Mouse (Mus musculus): ENCODE results near the gene Bend7. TPM values are rescaled to one million over a fixed set of nuclear protein-coding genes. Genes with fewer than 3 reads are reported as not detected.

The Bend7 gene
- polyA plus RNA-seq, 2 experiments = 0.94 to 1.2 TPM

- no peak overlapping the region for H3K27ac ChIP-seq
- WGBS (ENCODE audit: insufficient replicate concordance) = 67% methylated on average over 6 of the region's 6 CpGs
These were observed 110.9 kb downstream of the Bend7 start for GRCm38 (mm10) chr2:4828446-4828997.

GRCm38 (mm10) chr2:4829007-4829406 lies 111.4 kb downstream of the Bend7 start:
- H3K36me3 ChIP-seq (replicated peaks; ENCODE audit: control insufficient read depth, insufficient read depth, low read depth) = no peaks in the 10 kb centered on the region
- WGBS (ENCODE audit: insufficient replicate concordance) = 69% methylated on average over 4 of the region's 4 CpGs
- no peaks in the 10 kb centered on the region for H3K27me3 ChIP-seq (ENCODE audit: control insufficient read depth, insufficient read depth, low read length)
- DNase-seq (ENCODE audit: low read depth in 3 of 3, low spot score in 3 of 3) (no peak), ATAC-seq (ENCODE audit: insufficient read depth) (no peak)
- H3K4me3 ChIP-seq (ENCODE audit: insufficient read depth in 1 of 2, low read depth in 2 of 2, low read length in 2 of 2) = no peak overlapping the region
- no peak overlapping the region for H3K4me2 ChIP-seq (ENCODE audit: low read depth)
- peaks cover 0 to 11% of the 10 kb centered on the region in 2 experiments; a peak in 2 of 4 replicates for H3K4me1 ChIP-seq (replicated peaks; ENCODE audit: control insufficient read depth in 2 of 2, insufficient read depth in 2 of 2, low read length in 1 of 2)
- H3K9me3 ChIP-seq (ENCODE audit: control insufficient read depth, low read length) = no peaks in the 10 kb centered on the region
- no peak overlapping the region for H3K27ac ChIP-seq
- TF ChIP-seq EP300 (IDR thresholded peaks at IDR 0.05; ENCODE audit: low read depth) (no peak), CTCF (IDR thresholded peaks at IDR 0.05; ENCODE audit: low read depth) (no peak)
- H3K9ac ChIP-seq (replicated peaks) = no peak overlapping the region

More at GRCm38 (mm10) chr2:4828446-4828997, 110.9 kb downstream of the Bend7 start:
- Histone ChIP-seq H3K4me1 (replicated peaks; ENCODE audit: control insufficient read depth in 2 of 2, insufficient read depth in 2 of 2, low read length in 1 of 2) (peaks cover 0 to 11% of the 10 kb centered on the region in 2 experiments; a peak in 2 of 4 replicates), H3K4me2 (ENCODE audit: low read depth) (no peak overlapping the region), H3K9me3 (ENCODE audit: control insufficient read depth, low read length) (no peaks in the 10 kb centered on the region), H3K9ac (replicated peaks) (no peak overlapping the region), H3K27me3 (ENCODE audit: control insufficient read depth, insufficient read depth, low read length) (no peaks in the 10 kb centered on the region), H3K4me3 (ENCODE audit: insufficient read depth in 1 of 2, low read depth in 2 of 2, low read length in 2 of 2) (no peak overlapping the region), H3K36me3 (replicated peaks; ENCODE audit: control insufficient read depth, insufficient read depth, low read depth) (no peaks in the 10 kb centered on the region)
- ATAC-seq (ENCODE audit: insufficient read depth) (no peak), DNase-seq (ENCODE audit: low read depth in 3 of 3, low spot score in 3 of 3) (no peak)
- TF ChIP-seq CTCF (IDR thresholded peaks at IDR 0.05; ENCODE audit: low read depth) (no peak), EP300 (IDR thresholded peaks at IDR 0.05; ENCODE audit: low read depth) (no peak)

- Histone ChIP-seq H3K27me3 (ENCODE audit: control insufficient read depth, insufficient read depth, low read length) (no peaks in the 10 kb centered on the region), H3K9ac (replicated peaks) (no peak overlapping the region), H3K4me2 (ENCODE audit: low read depth) (no peak overlapping the region), H3K4me3 (ENCODE audit: insufficient read depth in 1 of 2, low read depth in 2 of 2, low read length in 2 of 2) (no peak overlapping the region), H3K4me1 (replicated peaks; ENCODE audit: control insufficient read depth in 2 of 2, insufficient read depth in 2 of 2, low read length in 1 of 2) (peaks cover 0 to 11% of the 10 kb centered on the region in 2 experiments; a peak in 2 of 4 replicates), H3K36me3 (replicated peaks; ENCODE audit: control insufficient read depth, insufficient read depth, low read depth) (no peaks in the 10 kb centered on the region), H3K9me3 (ENCODE audit: control insufficient read depth, low read length) (no peaks in the 10 kb centered on the region), H3K27ac (no peak overlapping the region)
- ATAC-seq (ENCODE audit: insufficient read depth) = no peak
- 40% methylated on average over 6 of the region's 6 CpGs for WGBS (ENCODE audit: insufficient replicate concordance)
- DNase-seq (ENCODE audit: low read depth in 3 of 3, low spot score in 3 of 3) = no peak
- TF ChIP-seq EP300 (IDR thresholded peaks at IDR 0.05; ENCODE audit: low read depth) = no peak
- TF ChIP-seq CTCF (IDR thresholded peaks at IDR 0.05; ENCODE audit: low read depth) = no peak
These were observed 111.9 kb downstream of the Bend7 start for GRCm38 (mm10) chr2:4829489-4830065.

- WGBS (ENCODE audit: insufficient replicate concordance) = 15% methylated on average over 4 of the region's 4 CpGs
- ATAC-seq (ENCODE audit: insufficient read depth) = peak; percentile 55; the same call in 1 of the 2 replicates
These were observed 113.9 kb downstream of the Bend7 start for GRCm38 (mm10) chr2:4831493-4831892.

GRCm38 (mm10) chr2:4832166-4832565 lies 114.5 kb downstream of the Bend7 start:
- H3K4me1 ChIP-seq (replicated peaks; ENCODE audit: control insufficient read depth in 2 of 2, insufficient read depth in 2 of 2, low read length in 1 of 2) = peaks cover 0 to 11% of the 10 kb centered on the region in 2 experiments; a peak in 2 of 4 replicates
- H3K9ac ChIP-seq (replicated peaks) = no peak overlapping the region
- H3K27me3 ChIP-seq (ENCODE audit: control insufficient read depth, insufficient read depth, low read length) = no peaks in the 10 kb centered on the region
- TF ChIP-seq EP300 (IDR thresholded peaks at IDR 0.05; ENCODE audit: low read depth) (no peak), CTCF (IDR thresholded peaks at IDR 0.05; ENCODE audit: low read depth) (no peak)
- no peaks in the 10 kb centered on the region for H3K9me3 ChIP-seq (ENCODE audit: control insufficient read depth, low read length)
- ATAC-seq (ENCODE audit: insufficient read depth) (no peak), DNase-seq (ENCODE audit: low read depth in 3 of 3, low spot score in 3 of 3) (no peak)
- WGBS (ENCODE audit: insufficient replicate concordance) = 59% methylated on average over 4 of the region's 4 CpGs
- no peak overlapping the region for H3K4me3 ChIP-seq (ENCODE audit: insufficient read depth in 1 of 2, low read depth in 2 of 2, low read length in 2 of 2)
- H3K36me3 ChIP-seq (replicated peaks; ENCODE audit: control insufficient read depth, insufficient read depth, low read depth) = no peaks in the 10 kb centered on the region
- H3K27ac ChIP-seq = no peak overlapping the region
- no peak overlapping the region for H3K4me2 ChIP-seq (ENCODE audit: low read depth)

More at GRCm38 (mm10) chr2:4831493-4831892, 113.9 kb downstream of the Bend7 start:
- no peak overlapping the region for H3K9ac ChIP-seq (replicated peaks)
- H3K4me1 ChIP-seq (replicated peaks; ENCODE audit: control insufficient read depth in 2 of 2, insufficient read depth in 2 of 2, low read length in 1 of 2) = peaks cover 0 to 11% of the 10 kb centered on the region in 2 experiments; a peak in 2 of 4 replicates
- peak in 2 of 3 experiments; percentile 1 to 13 for DNase-seq (ENCODE audit: low read depth in 3 of 3, low spot score in 3 of 3)
- H3K27me3 ChIP-seq (ENCODE audit: control insufficient read depth, insufficient read depth, low read length) = no peaks in the 10 kb centered on the region
- no peak overlapping the region for H3K4me3 ChIP-seq (ENCODE audit: insufficient read depth in 1 of 2, low read depth in 2 of 2, low read length in 2 of 2)
- TF ChIP-seq EP300 (IDR thresholded peaks at IDR 0.05; ENCODE audit: low read depth) (peak; percentile 62), CTCF (IDR thresholded peaks at IDR 0.05; ENCODE audit: low read depth) (no peak)
- no peaks in the 10 kb centered on the region for H3K9me3 ChIP-seq (ENCODE audit: control insufficient read depth, low read length)
- H3K27ac ChIP-seq = no peak overlapping the region
- H3K36me3 ChIP-seq (replicated peaks; ENCODE audit: control insufficient read depth, insufficient read depth, low read depth) = no peaks in the 10 kb centered on the region
- no peak overlapping the region for H3K4me2 ChIP-seq (ENCODE audit: low read depth)

All from liver, embryonic 14.5 days (tissue).